Mouse (Mus musculus): ENCODE data around the gene Rasgef1a. TPM values are rescaled to one million over a fixed set of nuclear protein-coding genes. Genes with fewer than 3 reads are reported as not detected.

Gene Rasgef1a
- total and polyA plus RNA-seq, 3 experiments: 0.04 to 0.19 TPM; not detected in 1

DNA sequence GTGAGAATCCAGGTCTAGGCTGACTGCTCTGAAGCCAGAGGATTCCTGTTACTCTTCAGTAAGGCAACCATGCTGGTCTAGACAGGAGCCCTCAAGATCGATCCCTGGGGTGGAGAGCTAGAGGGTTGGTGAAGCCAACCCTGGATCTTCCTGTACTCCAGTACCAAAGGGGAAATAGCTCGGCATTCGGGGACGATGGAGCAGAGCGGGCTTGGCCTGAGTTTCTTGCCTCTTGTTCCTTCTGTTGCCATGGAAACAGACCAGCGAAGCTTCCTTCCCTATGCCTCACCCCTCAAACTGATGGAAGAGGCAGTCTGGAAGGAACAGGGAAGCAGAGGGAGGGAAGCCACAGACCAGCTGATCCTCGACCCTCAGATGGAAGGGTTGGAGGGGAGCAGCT is 8.3 kb downstream of the Rasgef1a start:
- Histone ChIP-seq H3K27ac (ENCODE audit: control insufficient read depth, low read depth, low read length) (no peak overlapping the region), H3K4me1 (ENCODE audit: control insufficient read depth in 1 of 2, insufficient read depth in 2 of 2, low read length in 2 of 2) (no peaks in the 10 kb centered on the region), H3K9me3 (replicated peaks; ENCODE audit: insufficient read depth, low read length) (no peaks in the 10 kb centered on the region), H3K36me3 (ENCODE audit: control insufficient read depth in 1 of 2, insufficient read depth in 2 of 2, low read length in 2 of 2) (no peaks in the 10 kb centered on the region), H3K27me3 (ENCODE audit: control insufficient read depth in 1 of 2, insufficient read depth in 2 of 2, low read length in 2 of 2) (no peaks in the 10 kb centered on the region), H3K79me2 (ENCODE audit: control insufficient read depth, insufficient read depth, low read length, poor library complexity) (no peaks in the 10 kb centered on the region), H3K4me3 (ENCODE audit: control insufficient read depth in 1 of 2, insufficient read depth in 1 of 2, low read depth in 2 of 2, low read length in 2 of 2) (no peak overlapping the region), H3K9ac (ENCODE audit: control insufficient read depth, low read depth, low read length, poor library complexity, severe bottlenecking) (no peak overlapping the region)
- no peak for DNase-seq (ENCODE audit: low read depth, low spot score)
- no peak for TF ChIP-seq CTCF (IDR thresholded peaks at IDR 0.05 in 2 of 3, conservative IDR thresholded peaks at IDR 0.05 in 1 of 3; ENCODE audit: control insufficient read depth in 1 of 3, insufficient read depth in 1 of 3, low read depth in 2 of 3, low read length in 3 of 3, poor library complexity in 1 of 3, severe bottlenecking in 1 of 3)
- no peak for TF ChIP-seq MAFK (IDR thresholded peaks at IDR 0.05; ENCODE audit: borderline replicate concordance, low read depth, low read length)
- TF ChIP-seq GABPA (IDR thresholded peaks at IDR 0.05; ENCODE audit: low read depth, low read length): no peak
- no peak for TF ChIP-seq MYC (IDR thresholded peaks at IDR 0.05; ENCODE audit: low read depth, low read length)
- no peak for TF ChIP-seq ETS1 (IDR thresholded peaks at IDR 0.05; ENCODE audit: low read depth, low read length)
- no peak for TF ChIP-seq TCF12 (IDR thresholded peaks at IDR 0.05; ENCODE audit: low read depth, low read length)
- TF ChIP-seq E2F4 (IDR thresholded peaks at IDR 0.05; ENCODE audit: borderline replicate concordance, low read depth, low read length): no peak
- no peak for TF ChIP-seq GATA1 (IDR thresholded peaks at IDR 0.05; ENCODE audit: low read depth, low read length)
- no peak for TF ChIP-seq ZC3H11A (IDR thresholded peaks at IDR 0.05; ENCODE audit: low read depth, low read length)
- no peak for TF ChIP-seq ZKSCAN1 (IDR thresholded peaks at IDR 0.05; ENCODE audit: low read depth, low read length)
- no peak for TF ChIP-seq MAX (IDR thresholded peaks at IDR 0.05; ENCODE audit: low read length)
- no peak for TF ChIP-seq RCOR1 (IDR thresholded peaks at IDR 0.05; ENCODE audit: low read depth, low read length)
- TF ChIP-seq SIN3A (IDR thresholded peaks at IDR 0.05; ENCODE audit: low read length): no peak
- no peak for TF ChIP-seq NELFE (IDR thresholded peaks at IDR 0.05; ENCODE audit: low read depth, low read length)

DNA sequence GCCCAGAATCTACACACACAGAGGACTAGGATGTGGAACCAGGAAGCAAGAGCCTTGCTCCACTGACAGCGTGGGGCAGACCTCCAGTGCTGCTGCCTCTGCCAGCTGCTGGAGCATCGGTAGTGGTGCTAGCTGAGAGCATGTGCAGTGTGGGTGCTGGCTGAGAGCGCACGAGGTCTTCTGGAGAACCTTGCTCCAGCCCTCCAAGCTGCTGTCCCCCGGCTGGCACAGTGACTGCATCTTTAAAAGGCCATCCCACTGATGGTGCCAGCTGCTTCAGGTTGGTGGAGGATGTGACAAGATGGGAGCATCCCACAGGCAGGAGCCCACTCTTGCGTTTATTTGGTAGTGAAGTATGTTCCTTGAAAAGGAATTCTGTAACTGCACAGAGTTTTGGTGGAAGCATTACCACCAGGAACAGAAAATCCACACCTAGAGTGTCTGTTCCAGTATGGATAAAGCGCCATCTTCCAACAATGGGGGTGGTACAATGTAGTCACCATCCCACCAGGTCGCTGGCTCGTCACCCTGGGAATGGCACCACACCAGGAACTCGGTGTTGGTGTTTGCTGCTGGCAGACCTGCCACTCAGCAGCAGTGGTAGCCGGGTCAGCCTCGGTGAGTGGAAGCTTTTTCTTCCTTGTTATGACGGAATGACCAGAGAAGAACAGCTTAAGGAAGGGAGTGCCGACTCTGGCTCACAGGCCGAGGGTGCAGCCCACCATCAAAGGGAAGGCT is 11.8 kb downstream of the Rasgef1a start:
- H3K4me3 ChIP-seq (ENCODE audit: control insufficient read depth in 1 of 2, insufficient read depth in 1 of 2, low read depth in 2 of 2, low read length in 2 of 2): no peak overlapping the region
- no peaks in the 10 kb centered on the region for H3K79me2 ChIP-seq (ENCODE audit: control insufficient read depth, insufficient read depth, low read length, poor library complexity)
- no peak for DNase-seq (ENCODE audit: low read depth, low spot score)
- TF ChIP-seq RAD21 (IDR thresholded peaks at IDR 0.05; ENCODE audit: low read depth, low read length) (no peak), USF1 (IDR thresholded peaks at IDR 0.05; ENCODE audit: low read depth, low read length) (no peak), CTCF (IDR thresholded peaks at IDR 0.05 in 2 of 3, conservative IDR thresholded peaks at IDR 0.05 in 1 of 3; ENCODE audit: control insufficient read depth in 1 of 3, insufficient read depth in 1 of 3, low read depth in 2 of 3, low read length in 3 of 3, poor library complexity in 1 of 3, severe bottlenecking in 1 of 3) (no peak)
- no peaks in the 10 kb centered on the region for H3K27me3 ChIP-seq (ENCODE audit: control insufficient read depth in 1 of 2, insufficient read depth in 2 of 2, low read length in 2 of 2)
- H3K9ac ChIP-seq (ENCODE audit: control insufficient read depth, low read depth, low read length, poor library complexity, severe bottlenecking): no peak overlapping the region
- H3K4me1 ChIP-seq (ENCODE audit: control insufficient read depth in 1 of 2, insufficient read depth in 2 of 2, low read length in 2 of 2): no peaks in the 10 kb centered on the region
- no peak overlapping the region for H3K27ac ChIP-seq (ENCODE audit: control insufficient read depth, low read depth, low read length)
- H3K36me3 ChIP-seq (ENCODE audit: control insufficient read depth in 1 of 2, insufficient read depth in 2 of 2, low read length in 2 of 2): no peaks in the 10 kb centered on the region
- H3K9me3 ChIP-seq (replicated peaks; ENCODE audit: insufficient read depth, low read length): no peaks in the 10 kb centered on the region
